Mouse (Mus musculus) common myeloid progenitor, adult 5-6 weeks (primary cell): ENCODE data around the gene Olfr414. TPM values are rescaled to one million over a fixed set of nuclear protein-coding genes. Genes with fewer than 3 reads are reported as not detected.
A peak's percentile ranks its signal among the peaks of the same experiment; 100 is the strongest.

Experiments
- ATAC-seq: replicated peaks from 2 replicates; pipeline ENCODE4 v1.8.0; 2016; ENCODE audit warnings: low read depth, mild to moderate bottlenecking, moderate TSS enrichment, inconsistent platforms; ENCODE audit not compliant: poor library complexity, severe bottlenecking
- total RNA-seq: library from RNA; stranded (forward); fragments of 200-1000, 187-1606 nt; gene quantifications from 2 replicates; pipeline ENCODE4 v1.2.3, GENCODE M21; 2017

Olfr414 gene
- 1.6 and 3.2 TPM in 2 replicates for total RNA-seq

DNA sequence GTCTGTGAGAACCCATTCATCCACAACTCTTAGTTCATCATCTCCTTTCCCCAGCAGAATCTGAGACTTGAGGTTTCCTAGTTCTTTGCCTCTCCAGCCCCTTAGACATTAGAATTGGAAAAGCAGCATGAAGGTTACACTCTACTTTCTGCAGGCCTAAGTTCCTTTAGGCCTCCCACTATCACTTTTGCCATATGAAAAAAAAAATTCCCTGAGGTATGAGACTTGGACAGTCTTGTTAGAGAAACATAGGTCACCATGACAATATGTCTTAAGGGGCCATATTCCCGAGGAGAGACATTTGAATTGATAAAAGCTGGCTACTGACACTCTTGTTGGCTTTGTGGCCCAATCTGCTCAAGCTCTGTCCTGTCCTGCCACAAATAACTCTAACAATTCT lies at the start of gene Olfr414:
Gene Olfr414, plus strand, starts transcription at position 301 of the 400 bp plus-strand sequence.
- ATAC-seq = no peak

DNA sequence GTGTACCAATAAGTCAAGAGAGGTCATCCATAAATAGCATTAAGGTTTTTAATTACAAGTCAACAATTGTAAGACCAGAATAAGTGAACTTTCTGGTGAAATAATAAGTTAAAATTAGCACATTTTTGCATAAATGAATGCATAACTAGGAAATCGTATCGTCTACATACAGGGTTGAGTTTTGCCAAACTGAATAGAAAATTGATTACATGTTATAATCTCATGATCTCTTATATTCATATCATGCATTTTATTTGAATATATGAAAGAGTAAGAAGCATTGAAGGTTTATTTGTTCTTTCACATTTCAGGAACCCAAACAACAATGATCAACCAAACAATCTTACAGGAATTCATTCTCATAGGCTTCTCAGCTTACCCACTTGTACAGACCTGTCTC lies 33.1 kb upstream of the Olfr414 start, which contains the start of gene Olfr248:
Gene Olfr248, plus strand, starts transcription at position 301 of the 400 bp plus-strand sequence.
- no peak for ATAC-seq

DNA sequence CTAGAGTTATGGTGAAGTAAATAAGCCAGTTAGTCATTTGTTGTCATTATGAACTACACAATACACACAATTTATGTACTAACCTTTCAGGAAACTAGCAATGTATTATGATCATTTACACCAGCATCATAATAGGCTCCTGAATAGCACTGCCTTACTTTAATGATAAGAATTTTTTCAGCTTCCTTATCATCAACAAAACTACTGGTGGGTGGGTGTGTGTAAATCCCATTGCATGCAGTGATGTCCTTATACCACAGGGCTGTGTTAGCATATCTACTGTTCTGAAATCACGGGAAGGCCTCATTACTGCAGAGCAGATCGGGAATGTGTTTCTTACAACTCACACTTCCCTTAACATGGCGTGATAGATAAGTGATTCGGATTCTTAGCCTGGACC lies 905 bp upstream of the Olfr414 start:
- ATAC-seq = peak; percentile 42; the same call in 1 of the 2 replicates

DNA sequence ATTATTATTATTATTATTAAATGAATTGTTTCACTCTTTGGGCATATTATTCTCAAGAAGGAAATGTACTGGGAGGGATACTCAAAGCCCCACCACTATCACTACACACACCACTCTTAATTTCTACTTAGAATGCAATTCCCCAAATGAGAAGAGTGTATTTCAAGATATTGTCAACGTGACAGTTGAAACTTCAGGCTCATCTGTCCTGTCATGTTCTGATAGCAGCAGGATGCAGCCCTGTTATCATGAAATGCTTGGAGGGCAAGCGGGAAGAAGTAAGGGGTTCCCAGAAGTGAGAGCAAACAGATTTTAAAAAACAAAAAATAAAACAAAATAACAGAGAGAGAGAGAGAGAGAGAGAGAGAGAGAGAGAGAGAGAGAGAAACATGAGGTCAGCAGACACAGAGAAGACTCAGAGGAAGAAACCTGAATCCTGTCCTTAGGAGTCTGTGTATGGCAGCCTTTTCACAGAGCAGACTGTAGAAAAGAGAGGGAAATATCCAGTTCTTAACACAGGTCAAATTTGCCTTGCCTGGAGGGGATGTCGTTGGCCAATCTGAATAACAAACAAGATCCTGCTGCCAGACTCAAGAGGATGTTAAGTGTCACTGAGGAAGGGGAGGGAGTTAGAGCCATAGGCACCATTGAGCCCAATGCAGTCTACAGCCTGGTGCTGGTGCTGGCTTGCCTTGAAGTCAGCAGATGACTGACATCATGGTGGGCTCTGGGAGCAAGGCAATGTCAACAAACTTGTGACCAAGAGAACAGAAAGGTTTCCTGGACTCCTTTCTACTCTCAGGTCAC lies 2.5 kb downstream of the Olfr414 start:
- peak; percentile 43 for ATAC-seq

DNA sequence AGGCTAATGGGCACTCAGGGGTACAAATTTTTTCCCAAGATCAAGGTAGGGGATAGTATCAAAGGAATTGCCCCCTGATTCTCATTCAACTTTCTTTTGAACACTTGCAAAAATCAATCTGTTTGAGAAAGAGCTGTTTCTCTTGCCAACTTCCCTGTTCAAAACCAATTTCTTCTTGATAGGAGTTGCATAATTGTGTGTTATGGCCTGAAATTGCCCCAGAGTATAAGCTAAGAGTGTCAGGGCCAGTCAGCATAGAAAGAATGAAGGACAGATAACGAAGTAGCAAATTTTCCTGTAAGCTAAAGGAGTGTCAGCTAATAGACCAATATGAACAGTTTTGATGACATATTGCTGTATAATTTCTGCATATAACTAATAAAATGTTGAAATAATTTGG lies 3.5 kb downstream of the Olfr414 start:
- ATAC-seq = no peak

DNA sequence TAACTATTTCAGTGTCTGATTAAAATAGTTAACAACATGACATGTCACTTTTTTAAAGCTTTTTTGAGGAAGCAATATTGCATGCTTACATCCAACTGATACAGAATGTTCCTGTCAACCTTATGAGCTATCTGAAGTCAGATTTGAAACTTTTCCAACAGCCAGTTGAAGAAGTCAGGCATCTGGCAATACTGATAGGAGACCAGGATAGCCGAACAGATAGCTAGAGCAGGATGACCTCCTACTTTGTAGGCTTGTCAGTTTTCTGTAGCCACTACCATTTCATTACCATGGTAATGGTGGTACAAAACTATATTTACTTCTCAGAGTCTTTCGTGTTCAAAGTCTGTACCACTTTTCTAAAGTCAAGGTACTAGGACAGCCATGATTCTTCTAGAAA lies 4.5 kb downstream of the Olfr414 start:
- ATAC-seq = peak; percentile 71

DNA sequence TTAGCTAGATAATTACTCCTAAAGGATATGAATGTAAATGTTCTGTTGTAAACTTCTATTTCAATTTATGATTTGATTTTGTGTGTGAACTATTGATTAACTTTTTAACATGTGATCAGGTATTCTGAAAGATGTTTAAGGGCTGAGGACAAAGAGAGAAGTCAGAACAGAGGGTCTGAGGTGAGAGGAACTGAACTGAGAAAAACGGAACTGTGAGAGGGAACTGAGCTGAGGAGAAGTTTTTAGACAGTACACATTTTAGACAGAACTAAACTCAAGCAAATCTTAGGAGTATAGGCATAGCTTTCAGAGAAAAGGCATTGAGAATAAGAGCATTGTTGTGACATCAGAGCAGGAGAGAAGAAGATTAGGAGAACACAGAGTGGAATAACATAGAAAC lies 10.3 kb downstream of the Olfr414 start:
- ATAC-seq = 0 out of 2 replicates have a peak, but pooled peaks have one; percentile 32

DNA sequence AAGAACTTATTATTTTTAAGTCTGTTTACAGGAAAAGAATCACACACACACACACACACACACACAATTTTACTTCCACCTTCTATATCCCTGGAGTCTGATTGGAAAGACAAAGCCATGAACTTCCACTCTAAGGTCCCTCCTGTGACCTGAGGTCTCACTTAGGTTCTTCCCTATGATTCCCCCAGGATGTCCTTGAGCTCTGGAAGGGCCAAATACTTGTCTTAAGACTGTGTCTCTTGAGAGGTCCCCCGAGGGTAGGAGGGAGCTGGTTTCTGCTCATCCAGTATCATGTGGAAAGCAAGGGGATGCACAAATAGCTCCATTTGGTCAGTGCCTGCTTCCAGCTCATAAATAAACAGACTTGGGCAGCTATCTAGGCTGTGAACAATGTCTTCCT lies 17.9 kb downstream of the Olfr414 start, which contains the start of gene Olfr220:
Gene Olfr220, plus strand, starts transcription at position 301 of the 400 bp plus-strand sequence.
- ATAC-seq = no peak

DNA sequence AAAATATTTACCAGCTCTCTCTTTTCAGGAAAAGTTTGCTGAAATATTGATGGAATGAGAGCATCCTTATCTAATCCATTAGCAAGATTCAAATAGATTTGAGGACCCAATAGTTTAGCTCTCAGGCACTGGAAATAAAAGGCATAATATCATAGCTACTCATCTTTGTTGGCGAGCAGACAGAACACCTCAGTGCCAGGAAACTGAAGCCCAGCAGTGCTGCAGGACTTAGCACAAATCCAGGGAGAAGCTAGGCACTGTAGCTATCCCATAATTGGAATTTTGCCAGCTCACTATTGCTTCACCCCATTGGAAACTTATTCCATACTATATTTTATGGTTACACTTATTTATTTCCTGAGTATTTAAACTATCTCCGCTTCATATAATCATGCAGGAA lies 31.2 kb downstream of the Olfr414 start:
- ATAC-seq = no peak

DNA sequence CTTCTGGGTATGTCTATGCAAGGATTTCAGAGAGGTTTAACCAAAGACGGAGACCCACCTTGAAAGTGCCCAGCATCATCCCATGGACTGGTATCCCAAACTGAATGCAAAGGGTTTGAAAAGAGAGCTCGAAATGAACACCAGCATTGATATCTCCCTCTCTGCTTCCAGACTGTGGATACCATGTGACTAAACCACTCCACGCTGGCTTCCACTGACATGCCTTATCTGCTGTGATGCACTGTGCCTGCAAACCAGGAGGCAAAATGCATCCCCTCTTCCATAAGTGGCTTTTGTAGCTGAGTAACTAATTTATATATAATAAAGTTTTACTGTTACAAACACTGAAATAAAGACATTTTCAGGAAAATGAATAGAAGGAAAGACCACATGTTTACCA lies 41.5 kb downstream of the Olfr414 start:
- no peak for ATAC-seq

DNA sequence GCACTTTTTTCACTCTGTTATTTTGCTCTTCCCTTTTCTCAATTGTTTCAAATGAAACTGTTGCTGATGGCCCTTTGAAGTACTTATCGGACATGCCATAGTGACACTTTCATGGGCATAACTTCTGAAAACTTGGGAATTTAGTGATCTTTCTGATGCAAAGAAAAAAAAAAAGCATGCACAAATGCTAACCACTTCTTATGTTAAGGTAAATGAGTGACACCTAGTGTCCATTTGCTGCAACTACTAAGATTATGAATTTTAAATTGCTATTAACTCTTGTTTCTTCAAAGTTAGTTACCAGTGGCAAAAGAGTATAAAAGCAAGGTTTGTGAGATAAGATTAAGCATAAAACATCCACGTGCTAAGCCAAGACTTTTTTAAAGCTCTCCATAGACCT lies 42.4 kb downstream of the Olfr414 start:
- peak; percentile 74 for ATAC-seq

DNA sequence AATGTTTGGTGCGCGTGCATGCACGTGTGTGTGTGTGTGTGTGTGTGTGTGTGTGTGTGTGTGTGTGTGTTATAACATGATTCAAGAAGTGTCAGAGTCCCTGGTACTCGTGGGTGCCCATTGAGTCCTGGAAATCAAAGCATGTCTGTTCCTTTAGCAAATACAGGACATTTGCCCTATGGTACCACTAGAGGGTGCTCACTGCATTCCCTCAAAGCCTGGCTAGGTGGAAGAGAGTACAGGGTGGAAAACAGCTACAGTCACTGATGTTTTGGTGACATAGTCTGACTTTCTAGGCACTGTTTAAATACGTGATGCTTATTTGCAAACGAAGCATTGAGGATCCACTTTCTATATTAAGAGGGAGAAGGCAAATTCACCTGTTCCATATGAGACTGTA lies 45.9 kb downstream of the Olfr414 start:
- peak; percentile 93 for ATAC-seq

DNA sequence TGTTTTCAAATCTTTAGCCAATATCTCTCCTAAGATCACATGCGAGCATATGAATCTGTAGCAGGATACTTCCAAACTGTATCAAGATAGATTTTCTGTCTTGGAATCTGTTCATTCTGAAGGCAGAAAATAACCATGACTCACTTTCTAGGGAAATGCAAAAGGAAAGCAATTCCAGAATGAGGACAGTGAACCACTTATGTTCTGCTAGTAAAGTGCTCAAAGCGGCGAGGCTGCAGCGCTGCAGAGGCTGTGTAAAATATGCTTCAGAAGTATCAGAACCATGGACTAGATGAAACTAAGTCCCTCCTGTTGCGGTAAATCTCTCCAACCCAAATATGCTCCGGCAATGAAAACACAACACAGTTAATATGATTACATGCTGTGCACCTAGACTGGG lies 58.7 kb downstream of the Olfr414 start:
- ATAC-seq = no peak

Other genes with a start within 250 kb of the Olfr414 start
- 1.2 TPM in 1 of 2 replicates, not detected in the other for gene Olfr419, start 172.0 kb upstream of the Olfr414 start, total RNA-seq
- not detected in 2 replicates for gene Mptx1, start 93.5 kb upstream of the Olfr414 start, total RNA-seq
- 5.0 and 5.4 TPM in 2 replicates for gene Olfr417, start 58.9 kb upstream of the Olfr414 start, total RNA-seq
- 3.1 and 4.5 TPM in 2 replicates for gene Olfr248, start 33.0 kb upstream of the Olfr414 start, total RNA-seq
- gene Olfr220, start 18.0 kb downstream of the Olfr414 start, total RNA-seq = not detected in 2 replicates
- 0.59 TPM in 1 of 2 replicates, not detected in the other for gene Fmn2, start 77.8 kb downstream of the Olfr414 start, total RNA-seq